Mouse (Mus musculus) cerebellum, adult 2 months (tissue): ENCODE data around the gene Tinagl1.

ENCODE experiments used
- CTCF ChIP-seq: fragments of 200-500 bp; IDR thresholded peaks from 2 replicates; pipeline ENCODE4 v1.5.1; 2011; ENCODE audit warnings: low read depth, mild to moderate bottlenecking, control low read depth, low read length, moderate library complexity, borderline replicate concordance; ENCODE audit not compliant: insufficient read depth
- POLR2A ChIP-seq: fragments of 200-500 bp; IDR thresholded peaks from 2 replicates; pipeline ENCODE4 v1.6.1; 2011; ENCODE audit warnings: low read length, control low read depth, borderline replicate concordance; ENCODE audit not compliant: insufficient read depth

DNA sequence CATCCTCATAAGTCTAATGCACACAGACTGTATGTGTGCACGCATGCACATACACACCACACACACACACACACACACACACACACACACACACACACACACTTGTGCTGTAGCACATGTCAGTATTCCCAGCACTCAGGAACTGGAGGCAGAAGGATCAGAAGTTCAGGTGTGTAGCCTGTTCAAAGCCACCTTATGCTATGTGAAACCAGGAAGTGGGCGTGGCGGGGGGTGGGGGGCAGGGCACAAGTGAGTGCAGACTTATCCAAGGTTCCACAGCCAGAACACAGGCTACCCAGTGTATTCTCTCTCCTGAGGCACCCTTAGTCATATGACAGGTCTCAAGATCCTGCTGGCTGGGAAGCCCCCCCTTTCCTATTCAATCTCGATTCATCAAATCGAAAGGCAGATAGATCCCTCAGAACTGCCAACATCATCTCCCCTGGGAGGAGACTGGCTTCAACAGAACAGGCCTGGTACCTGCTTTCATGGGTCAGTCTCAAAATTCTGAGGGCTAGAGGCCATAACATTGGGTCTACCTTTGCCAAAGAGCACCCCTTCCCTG is 1.3 kb upstream of the Tinagl1 start:
- TF ChIP-seq CTCF = no peak
- no peak for TF ChIP-seq POLR2A
